Mouse (Mus musculus) frontal cortex, postnatal 10 days (tissue): ENCODE measurements at regions not wholly inside any gene's neighbourhood (a gene's known extent, or its start where the extent isn't known, plus 50 kb on each side); places are given as distances from the start of the nearest gene placed in this dataset.

Experiments used
- DNase-seq, 2 experiments: peaks; one replicate each; pipeline ENCODE4 v3.0.0; 2022; ENCODE audit warnings: low spot score in 2 of 2, mixed read lengths in 1 of 2

DNA sequence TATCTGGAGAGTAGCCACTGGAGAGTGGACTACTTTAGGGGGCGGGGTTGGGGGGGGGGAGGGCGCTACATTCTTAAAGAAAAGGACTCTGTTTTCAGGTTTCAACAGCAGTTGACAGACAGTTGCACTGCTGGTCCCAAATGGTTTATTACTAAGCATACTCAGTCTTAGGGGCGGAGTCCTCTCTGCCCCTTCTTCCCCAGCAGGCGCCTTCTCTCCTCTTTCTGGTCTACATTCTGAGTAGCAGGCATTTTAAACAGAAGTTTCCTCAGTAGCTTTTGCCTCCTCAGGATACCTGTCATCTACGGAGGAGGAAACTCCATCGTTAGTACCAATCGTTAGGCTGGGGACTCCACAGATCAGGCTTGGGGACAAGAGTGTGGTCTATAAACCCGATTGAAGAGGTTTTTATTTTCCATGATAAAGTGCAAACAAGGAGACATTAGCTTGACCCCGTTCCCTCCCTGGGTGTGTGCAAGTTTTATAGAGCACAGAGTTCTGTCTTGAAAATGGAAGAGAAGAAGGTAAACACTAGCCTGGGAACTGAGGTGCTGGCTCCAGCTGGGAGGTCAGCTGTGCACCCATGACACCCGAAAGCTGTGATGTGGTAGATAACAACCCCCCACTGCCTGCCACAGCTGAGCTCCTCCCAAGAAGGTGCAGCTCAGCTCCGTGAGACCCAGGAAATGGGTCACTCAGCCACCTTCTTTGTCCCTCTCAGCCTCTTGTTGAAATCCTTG is 107.8 kb downstream of the Btg1 start:
- no peak for DNase-seq

DNA sequence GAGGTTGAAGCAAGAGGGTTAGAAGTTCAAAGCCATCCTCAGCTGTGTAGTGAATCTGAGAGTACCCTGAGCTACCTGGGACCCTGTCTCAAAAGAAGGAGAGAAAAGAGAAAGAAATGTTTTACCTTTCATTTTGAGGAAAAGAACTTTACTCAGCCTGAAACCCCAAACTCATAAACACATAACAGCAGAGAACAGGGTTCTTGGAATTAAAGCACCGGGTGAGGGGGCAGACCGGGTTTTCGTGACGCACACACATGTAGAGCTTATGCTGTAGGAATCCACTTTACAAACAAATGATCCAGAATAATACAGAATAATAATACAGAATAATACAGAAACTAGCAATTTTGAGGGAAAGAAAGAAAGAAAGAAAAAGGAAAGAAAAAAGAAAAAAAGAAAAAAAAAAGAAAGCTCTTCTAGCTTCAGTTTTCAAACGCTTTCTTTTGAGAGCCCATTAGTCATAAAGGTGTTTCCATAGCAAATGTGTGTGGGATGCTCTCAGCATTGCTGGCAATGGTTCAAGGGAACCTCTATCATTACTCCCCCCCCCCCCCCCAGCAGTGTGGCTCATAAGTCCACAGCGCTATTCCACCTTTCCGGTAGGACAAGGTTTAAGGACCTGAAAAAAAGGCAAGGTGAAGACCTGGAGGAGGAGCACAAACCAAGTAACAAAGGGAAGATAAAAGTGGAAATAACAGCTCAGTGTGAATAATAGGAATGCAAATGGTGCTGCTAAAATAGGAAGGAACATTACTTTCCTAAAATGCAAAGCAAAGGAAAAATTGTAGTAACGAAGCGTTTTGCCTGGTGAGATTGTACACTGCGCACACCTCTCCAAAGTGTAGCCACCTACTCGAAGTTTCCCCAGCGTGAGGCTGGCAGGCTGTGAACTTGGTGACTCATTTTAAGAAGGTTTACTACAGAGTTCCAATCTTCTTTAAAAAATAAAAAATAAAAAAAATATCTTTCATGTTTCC is 110.3 kb downstream of the Btg1 start:
- no peak for DNase-seq

DNA sequence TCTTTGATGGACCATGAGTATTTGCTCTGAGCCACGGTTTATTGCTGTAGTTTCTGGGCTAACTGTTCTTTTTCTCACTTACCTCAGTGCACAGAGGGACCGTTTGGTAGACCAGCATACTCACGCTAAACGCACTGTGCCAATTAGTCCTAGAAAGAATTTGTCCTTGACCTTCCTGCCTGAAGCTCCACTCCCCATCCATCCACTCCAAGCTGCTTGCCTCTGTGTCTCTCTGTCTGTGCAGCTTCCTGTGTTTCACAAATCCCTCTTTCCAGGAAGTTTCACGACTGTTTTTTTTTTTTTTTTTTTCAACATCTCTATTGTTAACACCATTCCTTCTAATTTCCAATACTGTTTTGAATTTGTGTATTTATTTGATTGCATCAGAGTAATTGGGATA is 116.8 kb downstream of the Btg1 start:
- no peak for DNase-seq

DNA sequence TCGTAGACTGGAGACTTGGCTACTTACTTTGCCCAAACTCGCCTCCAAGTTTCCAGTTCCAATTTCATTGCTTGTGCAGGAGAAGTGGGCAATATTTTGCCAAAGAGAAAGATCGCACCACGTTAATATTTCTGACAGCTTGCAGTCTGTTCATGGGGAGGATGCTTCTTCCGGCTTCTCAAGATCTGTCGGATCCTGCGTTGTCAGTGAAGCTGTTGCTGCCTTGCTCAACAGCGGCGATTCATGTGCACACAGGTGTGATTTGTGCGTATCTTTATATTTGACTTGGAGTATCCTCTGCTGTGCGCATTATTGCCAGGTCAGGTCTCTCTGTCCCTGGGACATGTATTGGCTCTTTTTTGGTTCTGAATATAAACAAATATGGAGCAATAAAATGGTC is 118.3 kb downstream of the Btg1 start:
- no peak for DNase-seq

DNA sequence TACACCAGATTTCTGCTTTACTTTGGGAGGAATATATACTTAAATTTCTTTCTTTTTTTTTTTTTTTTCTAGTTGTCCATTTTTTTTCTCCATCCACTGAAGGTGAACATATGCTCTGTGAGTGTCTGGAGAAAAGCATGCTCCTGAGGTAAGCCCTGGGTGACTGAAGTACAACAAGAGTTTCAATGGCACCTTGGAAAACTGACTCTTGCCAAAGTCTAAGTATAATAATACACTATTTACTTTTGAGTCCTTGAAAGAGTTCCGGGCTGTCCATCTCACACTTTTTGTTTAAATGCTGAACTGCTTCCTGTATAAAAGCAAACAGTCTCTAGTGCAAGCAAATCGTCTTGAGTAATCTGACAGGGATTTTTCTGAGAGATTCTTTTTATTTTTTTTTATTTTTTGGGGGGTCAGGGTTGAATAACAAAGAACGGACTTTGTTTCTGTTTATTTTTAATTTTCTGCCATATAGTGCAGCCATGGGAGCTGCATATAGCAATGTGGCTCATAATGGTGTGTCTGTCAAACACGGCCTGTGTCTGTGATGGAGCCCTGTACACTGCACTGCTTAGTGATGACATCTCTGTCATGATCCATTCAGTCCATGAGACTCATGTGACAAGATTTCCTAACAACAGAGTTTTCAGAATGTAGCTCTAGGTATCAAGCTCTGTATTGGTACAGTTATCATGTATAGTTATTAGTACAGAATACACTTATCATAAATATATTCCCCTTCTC is 119.3 kb downstream of the Btg1 start:
- DNase-seq: no peak

DNA sequence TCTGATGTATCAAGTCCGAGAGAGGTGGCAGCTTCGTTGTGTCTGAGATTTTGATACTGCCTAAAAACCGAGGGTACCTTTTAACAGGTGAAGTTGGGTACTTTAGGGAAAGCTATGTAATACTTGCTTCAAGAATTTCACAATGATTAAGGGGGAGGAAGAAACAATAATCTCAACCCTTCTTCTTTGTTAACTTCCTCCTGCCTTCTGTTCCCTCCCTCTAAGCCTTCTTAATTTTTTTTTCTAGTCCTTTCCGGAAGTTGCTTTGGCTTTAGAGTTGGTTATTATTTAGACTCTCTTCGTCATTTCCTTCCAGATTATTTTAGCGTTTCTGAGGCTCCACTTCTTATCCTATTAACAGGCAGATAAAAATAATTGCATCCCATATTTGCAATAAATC is 121.2 kb downstream of the Btg1 start:
- no peak for DNase-seq

DNA sequence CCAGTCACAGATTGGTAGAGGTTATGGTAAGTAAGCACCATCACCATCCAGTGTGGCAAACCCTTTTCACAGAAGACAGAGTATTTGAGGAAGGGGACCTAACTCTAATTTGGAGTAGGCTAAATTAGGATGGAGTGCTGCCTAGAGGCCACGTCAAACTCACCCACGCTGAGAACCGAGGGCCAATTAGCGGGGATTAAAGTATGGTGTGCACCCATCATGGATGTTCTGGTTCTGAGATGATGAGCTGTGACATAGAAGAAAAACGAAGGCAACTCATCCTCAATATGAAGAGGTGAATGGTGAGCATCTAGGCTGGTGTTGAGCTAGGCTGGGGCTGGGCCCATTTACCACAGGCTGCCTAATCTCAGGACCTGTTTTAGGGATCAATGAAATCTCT is 121.8 kb downstream of the Btg1 start:
- no peak for DNase-seq

DNA sequence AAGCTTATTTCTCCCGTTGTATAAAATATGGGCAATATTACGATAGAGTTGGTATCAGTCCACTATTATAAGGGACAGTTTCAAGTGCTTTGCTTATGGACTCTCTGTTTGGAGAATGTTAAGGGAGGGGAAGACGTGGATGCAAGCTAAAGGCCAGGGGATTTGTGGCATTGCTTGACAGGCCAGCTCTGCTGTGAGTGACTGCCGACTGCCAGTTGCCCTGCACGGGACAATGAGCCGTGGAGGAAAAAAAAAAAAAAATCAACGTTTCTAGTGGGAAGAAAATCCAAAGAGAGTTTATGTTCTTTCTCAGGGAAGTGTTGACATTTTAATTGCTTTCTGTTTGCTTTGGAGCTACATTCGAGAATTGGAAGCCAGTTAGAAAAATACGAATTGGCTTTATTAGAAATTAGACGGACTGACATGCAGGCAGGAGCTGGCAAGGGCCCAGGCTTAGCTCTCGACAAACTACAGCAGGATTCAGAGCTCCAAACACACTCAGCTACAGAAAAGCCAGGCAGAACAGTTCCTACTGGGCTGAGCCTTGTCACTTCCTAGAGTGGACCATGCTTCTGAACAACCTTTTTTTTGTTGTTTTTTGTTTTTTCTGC is 127.5 kb downstream of the Btg1 start:
- DNase-seq: no peak

DNA sequence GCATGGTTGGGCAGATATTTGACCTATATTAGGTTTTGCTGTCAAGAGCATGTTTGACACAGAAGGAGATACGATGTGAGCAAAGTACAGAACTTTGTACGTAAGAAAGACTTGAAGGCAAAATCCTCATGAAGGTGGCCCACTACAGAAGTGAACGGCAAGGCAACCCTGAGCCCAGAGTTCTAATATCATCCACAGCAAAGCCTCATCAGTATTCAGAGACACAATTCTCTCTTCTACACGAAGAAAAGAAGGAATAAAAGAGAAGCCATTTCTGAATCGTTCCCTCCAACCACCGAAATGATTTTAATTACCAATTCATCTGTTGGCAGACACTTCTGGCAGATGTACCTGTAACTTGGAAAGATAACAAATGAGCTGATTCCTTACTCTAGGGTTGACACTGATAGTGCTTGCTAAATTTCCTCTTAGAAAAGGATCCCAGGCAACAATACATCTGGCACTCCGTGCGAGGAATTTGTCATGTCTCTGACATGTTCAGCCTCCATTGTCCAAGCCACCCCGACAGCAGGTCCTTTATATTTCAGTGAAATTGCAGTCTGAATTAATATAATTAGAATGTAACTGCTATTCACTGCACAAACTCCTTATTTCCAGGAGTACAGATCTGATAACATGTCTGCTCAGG is 130.3 kb downstream of the Btg1 start:
- DNase-seq: peak in 1 of 2 experiments; percentile 11

DNA sequence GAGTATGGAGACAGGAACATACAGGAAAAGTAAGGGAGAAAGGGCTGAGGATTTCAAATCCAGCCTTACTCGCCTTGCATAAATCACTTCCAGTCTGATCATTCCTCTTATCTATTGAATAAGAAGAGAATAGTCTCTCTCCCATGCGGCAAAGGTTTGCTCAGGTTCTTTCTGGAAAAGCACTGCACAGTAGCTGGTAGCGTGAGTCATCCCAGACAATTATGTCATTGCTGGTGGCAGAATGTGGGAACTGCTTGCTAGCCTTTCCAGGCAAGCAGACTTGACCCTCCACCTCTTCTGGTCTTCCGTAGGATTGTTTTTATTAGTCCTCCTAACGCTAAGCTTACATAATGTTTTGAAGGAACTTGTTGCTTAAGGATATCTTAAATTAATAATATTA is 134.1 kb downstream of the Btg1 start:
- DNase-seq: no peak

DNA sequence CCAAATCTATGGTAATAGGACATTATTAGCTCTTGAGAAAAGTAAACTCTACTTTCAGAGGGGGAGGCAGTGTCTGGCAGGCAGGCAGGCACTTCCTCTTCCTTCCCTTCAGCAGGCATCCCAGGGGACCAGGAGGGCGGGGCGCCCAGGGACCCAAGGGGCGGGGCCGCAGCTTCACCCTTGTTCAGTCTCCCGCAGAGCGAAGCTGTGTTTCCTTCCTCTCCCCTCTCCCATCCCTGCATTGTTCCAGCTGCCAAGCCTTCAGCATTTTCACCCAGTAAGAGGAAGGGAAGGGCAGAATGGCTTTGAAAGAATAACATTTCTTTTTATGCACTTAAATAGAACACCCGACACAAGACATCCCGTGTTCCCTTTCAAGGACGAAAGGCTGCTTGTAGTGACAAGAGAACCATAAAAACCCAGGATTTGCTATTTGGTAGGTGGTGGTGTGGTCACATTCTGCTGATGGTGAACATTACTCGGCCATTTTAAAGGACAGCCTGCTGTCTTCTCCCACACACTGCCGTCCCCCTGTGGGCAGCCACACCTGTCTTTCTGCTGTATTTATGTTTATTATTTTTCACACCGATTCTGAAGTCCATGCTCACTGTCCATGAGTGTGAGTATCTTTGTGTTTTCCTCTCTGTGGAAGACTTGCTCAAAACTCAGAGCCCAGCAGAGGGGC is 134.9 kb downstream of the Btg1 start:
- peak; percentile 67 to 70 for DNase-seq

DNA sequence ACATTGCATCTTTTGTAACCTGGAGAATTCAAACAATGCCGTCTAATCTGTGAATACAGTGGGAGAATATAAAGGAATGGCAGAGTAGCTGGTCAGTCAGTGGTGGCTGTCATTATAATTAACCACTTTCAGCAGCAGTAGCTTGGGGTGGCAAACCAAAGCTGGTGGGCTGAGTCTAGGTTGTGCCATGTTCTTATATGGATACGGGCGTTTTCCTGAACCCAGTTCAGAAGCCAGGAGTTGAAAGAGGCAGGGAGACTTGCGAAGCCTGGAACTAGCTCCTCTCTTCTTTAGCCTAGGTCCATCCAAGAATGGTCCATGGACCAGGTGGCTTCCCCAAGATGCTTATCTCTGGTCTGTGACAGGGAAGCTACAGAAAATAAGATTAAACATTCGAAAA is 135.7 kb downstream of the Btg1 start:
- DNase-seq: no peak

DNA sequence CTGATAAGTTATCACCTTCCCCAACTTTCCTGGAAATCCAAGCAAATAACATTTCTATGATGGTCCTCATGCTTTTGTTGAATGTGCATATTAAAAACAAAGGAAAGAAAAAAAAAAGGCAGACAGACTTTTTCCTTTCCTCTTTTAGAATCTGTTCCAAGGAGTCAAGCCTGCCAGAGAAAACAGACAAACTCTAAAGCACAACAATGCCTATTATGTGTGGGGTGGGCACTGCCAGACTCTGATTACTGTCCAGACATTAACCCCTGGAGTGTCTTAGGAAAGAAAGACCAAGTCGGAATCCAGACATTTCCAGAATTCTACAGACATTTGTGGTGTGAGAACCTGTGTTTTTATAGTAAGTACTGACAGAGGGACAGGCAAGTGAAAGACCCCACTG is 136.7 kb downstream of the Btg1 start:
- DNase-seq: no peak

DNA sequence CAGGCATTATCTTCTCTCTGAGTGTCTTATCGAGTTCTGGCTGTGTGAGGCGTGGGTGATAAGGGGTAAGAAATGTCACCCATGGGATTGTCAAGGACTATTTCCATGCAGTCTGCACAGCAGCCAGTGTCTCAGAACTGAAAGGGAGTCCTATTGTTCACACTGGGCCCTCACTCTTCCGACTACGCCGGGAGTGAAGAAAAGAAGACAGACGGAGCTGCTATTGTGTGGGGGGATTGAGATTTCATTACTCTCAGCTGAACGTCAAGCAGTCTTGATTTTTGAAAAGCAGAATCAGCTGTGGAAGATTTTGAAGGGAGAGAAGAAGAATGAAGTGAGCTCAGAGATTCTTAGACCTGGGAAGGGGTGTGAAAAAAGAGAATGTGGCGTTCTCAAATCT is 138.9 kb downstream of the Btg1 start:
- no peak for DNase-seq

DNA sequence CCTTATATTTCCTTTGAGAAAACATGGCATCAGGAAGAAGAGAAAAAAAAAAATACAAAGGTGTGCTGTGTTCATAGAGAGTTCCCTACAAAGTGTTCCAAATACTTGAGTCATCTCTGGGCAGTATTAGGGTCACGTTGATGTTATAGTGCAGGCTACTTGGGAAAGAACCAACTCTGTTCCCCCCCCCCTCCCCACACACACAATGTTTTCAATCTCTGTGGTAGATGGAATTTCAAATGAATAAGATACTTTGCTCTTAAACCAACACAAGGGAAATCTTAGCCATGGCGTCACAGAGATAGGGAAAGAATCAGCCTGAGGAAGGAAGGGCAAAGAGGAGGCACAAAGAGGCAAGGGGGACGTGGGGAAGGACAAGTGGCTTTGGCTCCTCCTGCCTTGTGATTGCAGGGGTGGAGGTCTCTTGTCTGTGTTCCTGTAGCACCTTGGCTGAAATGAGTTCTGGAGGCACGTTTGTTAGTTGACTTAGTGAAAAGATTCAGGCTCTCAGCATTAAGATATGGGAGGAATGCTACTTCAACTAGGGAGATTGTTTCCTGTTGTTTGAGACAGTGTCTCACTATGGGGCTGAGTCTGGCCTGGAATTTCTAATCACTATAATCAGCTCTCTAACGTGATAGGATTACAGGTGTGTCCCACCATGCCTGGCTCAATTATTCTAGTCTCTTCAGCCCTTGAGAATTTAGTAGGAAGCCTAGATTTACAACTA is 139.7 kb downstream of the Btg1 start:
- no peak for DNase-seq

DNA sequence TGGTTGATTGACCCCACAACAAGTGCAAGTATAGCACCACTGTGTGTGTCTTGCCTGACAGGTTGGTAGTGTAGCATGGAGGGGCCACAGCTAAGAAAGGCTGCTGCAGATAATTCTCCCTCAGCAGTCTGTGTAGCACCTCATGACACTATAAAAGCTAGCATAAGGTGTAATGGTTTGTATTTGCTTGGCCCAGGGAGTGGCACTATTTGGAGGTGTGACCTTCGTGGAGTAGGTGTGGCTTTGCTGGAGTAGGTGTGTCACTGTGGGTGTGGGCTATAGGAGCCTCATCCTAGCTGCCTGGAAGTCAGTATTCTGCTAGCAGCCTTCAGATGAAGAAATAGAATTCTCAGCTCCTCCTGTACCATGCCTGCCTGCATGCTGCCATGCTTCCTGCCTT is 140.5 kb downstream of the Btg1 start:
- no peak for DNase-seq

DNA sequence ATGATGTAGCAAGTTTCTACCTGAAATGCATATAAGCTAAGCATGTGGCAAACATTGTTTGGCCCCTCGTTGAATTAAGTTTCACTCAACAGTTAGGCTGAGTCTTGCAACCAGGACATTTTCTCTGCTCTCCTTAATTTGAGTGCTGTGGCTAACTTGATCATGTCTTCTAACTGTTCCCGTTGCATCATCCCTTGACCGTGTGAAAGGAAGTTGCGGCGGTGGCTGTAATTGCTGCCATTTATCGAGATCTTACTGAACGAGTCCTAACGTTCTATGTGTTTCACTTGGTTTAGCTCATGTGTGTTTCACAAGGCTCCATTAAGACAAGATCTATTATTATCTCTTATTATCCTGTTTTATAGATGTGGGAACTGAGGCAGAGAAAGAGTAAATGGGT is 144.8 kb downstream of the Btg1 start:
- DNase-seq: no peak

DNA sequence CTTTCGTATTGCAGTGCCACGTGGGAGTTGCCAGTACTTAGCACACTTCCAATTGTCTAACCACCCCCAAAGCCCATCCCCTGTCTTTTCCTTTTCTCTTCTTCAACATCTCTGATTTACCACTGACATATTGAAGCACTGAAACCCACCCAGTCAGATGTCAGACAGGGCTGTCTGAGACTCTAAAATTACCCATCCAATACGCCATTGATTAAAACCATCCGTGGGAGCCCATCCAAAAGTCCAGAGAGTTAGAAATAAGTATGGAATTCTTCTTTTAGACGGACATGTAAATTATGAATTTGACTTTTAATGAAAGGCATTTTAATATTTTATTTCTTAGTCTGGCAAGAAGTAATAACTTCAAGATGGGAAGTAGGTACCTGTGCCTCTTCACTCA is 148.8 kb downstream of the Btg1 start:
- no peak for DNase-seq

DNA sequence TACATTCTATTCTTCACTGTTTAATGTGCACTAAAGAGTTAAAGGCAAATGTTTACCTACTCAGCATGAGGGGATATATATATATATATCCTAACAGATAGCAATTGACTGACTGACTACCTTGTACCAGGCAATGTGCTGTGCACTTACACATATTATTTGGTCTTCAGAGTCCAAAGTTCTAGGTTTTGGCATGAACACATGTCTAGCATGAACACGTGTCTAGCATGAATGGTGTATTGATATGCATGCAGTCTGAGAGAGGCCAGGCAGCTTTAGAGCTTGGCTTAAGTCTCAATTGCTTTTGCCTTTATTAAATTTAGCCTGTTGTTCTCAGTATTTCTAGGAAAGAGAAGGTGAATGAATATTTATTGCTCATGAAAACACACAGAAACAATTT is 161.4 kb downstream of the Btg1 start:
- no peak for DNase-seq

DNA sequence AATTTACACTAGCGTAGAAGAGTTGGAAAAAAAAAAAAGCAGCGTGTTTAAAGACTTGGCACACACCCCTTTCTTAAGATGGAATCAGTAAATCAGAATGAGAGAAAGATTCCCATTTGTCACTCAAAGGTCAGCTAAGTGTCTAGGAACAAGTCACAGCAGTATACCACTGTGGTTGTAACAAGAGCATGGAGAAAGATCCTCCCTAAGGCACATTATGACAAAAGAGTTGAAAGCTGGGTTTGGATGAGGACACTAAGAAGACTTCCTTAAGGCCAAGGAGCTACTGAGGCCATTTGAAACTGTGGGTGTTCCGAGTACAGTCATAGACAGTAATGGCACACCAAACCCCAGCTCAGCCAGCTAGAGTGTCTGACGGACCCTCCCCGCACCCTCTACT is 167.2 kb downstream of the Btg1 start:
- DNase-seq: no peak
